Mouse (Mus musculus): ENCODE measurements at regions not wholly inside any gene's neighbourhood (a gene's known extent, or its start where the extent isn't known, plus 50 kb on each side); places are given as distances from the start of the nearest gene placed in this dataset.
"Not testable (repeated sequence)": the region's sequence is repeated elsewhere in the genome, so short reads cannot be mapped to it uniquely, and the experiment has no call there.

GRCm38 (mm10) chr17:81319605-81320004, 122.0 kb upstream of the Gm11096 start:
- DNase-seq (ENCODE audit: low read depth, low spot score), result no peak

DNA sequence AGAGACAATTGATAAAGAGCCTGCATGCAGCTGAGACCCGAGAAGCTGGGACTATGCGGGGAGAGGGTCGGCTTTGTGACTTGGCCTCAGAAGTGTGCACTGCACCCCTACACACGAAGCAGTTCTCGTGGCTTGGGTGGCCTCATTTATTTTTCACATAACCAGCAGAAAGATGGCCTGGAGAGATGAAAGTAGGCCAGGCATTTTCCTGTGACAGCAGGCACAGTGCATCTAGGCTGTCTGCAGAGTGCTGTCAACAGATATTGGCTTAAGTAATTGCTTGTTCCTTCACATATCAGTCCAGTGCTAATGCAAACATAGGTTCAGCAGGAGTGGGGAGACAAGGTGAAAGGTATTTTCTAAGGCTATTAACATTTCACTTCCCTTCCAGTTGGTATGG, 124.9 kb upstream of the Gm11096 start:
- no peak for DNase-seq (ENCODE audit: low read depth, low spot score)

DNA sequence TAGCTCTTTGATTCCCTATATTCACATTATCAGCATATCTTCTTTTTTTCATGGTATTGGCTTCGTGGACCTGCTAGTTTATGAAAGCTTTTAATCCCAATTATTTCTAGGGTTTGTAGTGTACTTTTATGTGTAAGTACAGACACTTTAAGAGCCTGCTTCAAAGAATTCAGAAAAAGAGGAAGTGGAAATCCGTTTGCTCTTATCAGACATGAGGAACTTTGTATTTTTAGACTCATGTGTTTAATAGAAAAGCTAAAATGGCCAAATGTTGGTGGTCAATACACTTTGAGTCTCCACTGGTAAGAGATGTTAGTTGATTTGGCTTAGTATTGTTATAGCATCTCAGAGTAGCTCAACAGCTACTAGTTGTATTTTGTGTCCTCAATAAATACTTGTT, 135.7 kb upstream of the Gm11096 start:
- no peak for DNase-seq (ENCODE audit: low read depth, low spot score)

DNA sequence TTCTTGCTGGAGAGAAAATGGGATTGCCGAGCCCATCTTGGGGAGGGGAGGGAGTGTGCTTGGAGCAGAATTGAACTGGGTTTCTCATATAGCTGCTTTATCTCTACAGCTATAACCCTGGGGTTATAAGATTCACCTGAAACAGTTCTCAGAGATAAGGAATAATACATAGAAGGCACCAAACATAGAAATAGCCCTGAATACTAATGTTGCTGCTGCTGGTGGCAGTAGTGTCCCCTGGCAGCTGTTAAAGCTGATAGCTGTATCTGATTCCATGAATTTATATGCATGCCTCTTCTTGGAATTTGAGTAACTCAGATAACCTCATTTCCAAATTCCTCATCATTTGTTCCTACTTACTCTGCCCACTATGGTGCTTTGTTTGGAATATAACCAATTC, 137.0 kb upstream of the Gm11096 start:
- DNase-seq (ENCODE audit: low read depth, low spot score), result no peak

DNA sequence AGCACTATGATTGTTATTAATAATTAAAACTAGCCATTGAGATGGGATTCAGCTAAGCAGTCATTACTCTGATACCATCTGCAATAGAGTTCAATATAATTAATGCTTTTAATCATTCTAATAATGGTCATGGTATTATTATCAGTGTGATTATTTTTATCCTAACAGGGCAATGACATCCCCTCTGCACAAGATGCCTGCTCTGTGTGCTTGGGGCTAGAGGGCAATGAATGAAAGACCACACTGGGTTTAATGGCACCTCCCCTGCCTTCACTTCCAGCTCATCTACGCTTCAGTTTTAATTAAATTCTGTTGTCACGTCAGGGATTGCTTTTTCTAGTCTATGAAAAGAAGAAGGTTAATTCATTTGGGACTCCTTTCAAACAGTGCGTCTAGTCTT, 139.1 kb upstream of the Gm11096 start:
- DNase-seq (ENCODE audit: low read depth, low spot score), result no peak

GRCm38 (mm10) chr17:81291829-81292228, 149.7 kb upstream of the Gm11096 start:
- DNase-seq (ENCODE audit: low read depth, low spot score), result no peak

DNA sequence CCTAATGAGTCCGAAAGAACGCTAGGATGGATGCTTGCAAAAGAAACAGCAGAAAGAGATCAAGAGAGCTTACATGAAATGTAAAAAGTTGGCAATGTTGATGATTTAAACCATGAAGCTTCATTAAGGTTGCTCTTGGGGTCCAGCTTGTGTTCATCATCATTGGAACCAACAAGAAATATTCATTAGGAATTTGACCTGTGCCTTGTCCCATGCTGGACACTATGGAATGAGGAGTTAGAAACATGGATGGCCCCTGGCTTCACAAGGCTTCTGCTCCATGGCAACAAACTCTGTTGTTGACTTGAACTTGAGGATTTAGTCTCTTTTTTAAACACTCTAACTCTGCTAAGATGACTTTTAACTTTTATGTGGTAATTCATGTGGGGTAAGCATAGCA, 159.0 kb upstream of the Gm11096 start:
- DNase-seq (ENCODE audit: low read depth, low spot score), result no peak

GRCm38 (mm10) chr17:81270235-81270634, 171.3 kb upstream of the Gm11096 start:
- no peak for DNase-seq (ENCODE audit: low read depth, low spot score)

GRCm38 (mm10) chr17:81261957-81262356, 179.6 kb upstream of the Gm11096 start:
- DNase-seq (ENCODE audit: low read depth, low spot score), result no peak

- no peak for DNase-seq (ENCODE audit: low read depth, low spot score)
Observed at GRCm38 (mm10) chr17:81260036-81260435, 181.5 kb upstream of the Gm11096 start.

DNA sequence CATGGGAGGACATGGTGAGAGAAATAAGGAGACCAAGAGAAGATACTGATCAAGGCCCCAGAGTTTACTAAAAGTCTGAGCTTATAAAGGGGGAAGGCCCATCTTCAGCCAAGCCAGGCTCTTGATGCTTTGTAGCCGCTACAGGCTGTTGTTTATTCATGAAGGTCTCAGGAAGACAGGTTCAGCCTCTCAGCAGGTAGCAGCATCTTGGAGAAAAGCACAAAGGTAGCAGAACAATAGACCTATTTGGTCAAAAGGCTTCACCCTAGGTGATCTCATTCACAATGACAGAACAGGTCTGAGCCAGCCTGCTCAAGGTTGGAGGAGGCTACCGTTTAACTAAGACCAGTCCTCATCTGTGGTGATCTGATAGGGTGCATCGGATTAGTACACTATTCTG, 185.5 kb upstream of the Gm11096 start:
- no peak for DNase-seq (ENCODE audit: low read depth, low spot score)

DNA sequence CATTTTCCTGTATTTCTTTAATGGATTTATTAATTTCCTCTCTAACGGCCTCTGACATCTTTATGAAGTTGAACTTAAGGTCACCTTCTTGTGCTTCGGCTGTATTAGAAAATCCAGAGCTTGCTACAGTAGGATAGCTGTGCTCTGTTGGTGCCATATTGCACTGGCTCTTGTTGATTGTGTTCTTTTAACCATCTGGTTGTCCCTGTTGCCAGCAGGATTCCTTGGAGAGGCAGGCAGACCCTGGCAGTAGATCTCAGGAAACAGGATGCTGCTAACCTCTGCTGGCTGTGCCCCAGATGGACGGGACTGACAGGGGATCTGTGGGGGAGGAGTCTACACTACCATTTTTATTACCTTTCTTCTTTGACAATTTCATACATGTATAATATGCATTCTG, 185.9 kb upstream of the Thumpd2 start:
- no peak for DNase-seq (ENCODE audit: low read depth, low spot score)

- no peak for DNase-seq (ENCODE audit: low read depth, low spot score)
Observed at GRCm38 (mm10) chr17:81246156-81246555, 181.3 kb upstream of the Thumpd2 start.

GRCm38 (mm10) chr17:81231771-81232170, 166.9 kb upstream of the Thumpd2 start:
- not testable (repeated sequence) for DNase-seq (ENCODE audit: low read depth, low spot score)

GRCm38 (mm10) chr17:81225281-81225680, 160.4 kb upstream of the Thumpd2 start:
- DNase-seq (ENCODE audit: low read depth, low spot score), result no peak

DNA sequence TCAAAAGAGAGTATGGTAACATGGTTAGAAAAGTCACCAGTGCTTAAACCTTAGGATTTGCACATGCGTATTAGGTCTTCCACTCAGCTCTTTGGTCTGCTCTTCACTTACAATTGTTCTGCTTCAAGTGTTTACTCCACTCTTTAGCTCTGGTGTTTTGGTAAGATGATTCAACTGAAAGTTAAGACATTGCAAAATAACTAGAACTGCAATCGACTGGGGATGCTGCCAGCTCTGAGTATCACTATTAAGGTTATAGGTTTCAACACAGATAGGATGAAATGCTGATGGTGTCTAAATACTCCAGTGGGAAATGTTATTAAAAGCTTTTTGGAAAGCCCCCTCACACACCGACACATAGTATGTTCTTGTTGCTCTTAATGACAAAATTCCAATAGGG, 156.6 kb upstream of the Thumpd2 start:
- no peak for DNase-seq (ENCODE audit: low read depth, low spot score)

DNA sequence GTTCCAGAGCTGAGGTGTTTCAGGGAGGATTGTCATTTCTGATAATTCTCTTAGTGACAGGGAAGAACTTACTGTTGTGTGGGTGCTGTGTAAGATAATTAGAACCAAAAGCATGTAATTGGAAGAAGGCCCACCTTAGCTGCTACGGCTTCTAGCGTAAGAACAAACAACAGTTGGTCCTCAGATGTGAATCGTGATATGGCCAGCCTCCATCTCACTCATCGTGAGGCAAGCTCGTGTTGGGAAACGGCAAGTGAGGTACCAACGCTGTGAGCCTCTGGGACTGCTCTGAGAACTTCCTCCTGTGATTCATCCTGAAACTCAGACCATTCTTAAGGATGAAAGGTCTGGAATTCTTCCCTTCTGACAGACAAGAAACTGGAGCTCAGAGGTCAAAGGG, 150.0 kb upstream of the Thumpd2 start:
- no peak for DNase-seq (ENCODE audit: low read depth, low spot score)

GRCm38 (mm10) chr17:81212043-81212442, 147.2 kb upstream of the Thumpd2 start:
- no peak for DNase-seq (ENCODE audit: low read depth, low spot score)

GRCm38 (mm10) chr17:81210389-81210788, 145.5 kb upstream of the Thumpd2 start:
- DNase-seq (ENCODE audit: low read depth, low spot score), result no peak

GRCm38 (mm10) chr17:81209323-81209722, 144.4 kb upstream of the Thumpd2 start:
- DNase-seq (ENCODE audit: low read depth, low spot score), result no peak

DNA sequence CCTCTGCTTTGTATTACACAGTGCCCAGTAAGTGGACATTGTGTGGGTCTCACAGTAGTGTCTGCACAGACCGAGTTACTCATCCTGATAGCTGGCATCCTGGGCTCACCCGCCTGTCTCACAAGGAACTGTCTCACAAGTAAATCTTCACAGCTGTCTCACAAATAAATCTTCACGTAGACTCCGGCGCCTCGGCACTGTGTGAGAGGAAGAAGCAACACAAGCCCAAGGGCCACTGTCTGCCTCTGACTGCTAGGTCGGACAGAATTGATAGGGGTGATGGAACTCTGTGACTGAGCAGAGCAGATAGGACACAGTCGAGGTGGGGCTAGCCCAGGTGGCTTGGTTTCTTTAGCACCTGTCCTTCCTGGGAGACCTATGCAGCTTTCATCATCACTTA, 136.2 kb upstream of the Thumpd2 start:
- DNase-seq (ENCODE audit: low read depth, low spot score), result no peak

GRCm38 (mm10) chr17:81194006-81194405, 129.1 kb upstream of the Thumpd2 start:
- no peak for DNase-seq (ENCODE audit: low read depth, low spot score)

DNA sequence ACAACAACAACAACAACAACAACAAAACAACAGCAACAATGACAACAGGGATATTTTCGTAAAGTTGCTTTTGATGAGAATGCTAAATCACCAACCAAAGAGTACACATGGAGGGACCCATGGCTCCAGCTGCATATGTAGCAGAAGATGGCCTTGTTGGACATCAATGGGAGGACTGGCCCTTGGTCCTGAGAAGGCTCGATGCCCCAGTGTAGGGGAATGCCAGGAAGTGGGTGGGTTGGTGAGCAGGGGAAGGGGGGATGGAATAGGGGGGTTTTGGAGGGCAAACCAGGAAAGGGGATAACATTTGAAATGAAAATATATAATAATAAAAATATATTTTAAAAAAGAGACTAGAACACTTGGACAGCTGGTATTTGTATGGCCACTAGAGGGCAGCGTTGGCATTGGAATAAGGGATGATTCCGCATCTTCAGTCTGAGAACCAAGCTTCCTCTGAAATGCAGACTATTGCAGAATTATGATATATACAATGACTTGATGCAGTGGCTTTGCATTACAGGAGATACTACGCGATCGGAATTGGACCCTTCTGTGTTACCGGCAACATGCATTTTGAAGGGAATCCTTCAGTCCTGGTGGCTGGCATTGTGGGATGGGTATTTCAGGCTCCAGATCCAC, 128.5 kb upstream of the Thumpd2 start:
- DNase-seq (ENCODE audit: low read depth, low spot score), result peak; percentile 20

DNA sequence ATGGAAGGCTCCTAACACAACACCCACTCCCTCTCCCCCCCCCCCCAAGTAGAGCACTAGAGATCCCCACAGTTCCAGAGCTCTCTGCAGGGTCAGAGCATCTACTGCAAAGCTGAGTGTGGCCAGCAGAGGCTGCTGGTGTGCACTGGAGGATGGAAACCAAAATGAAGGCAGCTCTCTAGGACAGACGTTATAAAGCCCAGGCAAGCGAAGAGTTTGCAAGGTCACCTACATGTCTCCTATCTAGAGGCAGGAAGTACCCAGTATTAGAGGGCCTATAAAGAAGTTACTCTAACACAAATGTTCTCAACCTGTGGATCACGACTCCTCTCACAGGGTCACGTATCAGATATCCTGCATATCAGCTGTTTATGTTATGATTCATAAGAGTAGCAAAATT, 125.1 kb upstream of the Thumpd2 start:
- DNase-seq (ENCODE audit: low read depth, low spot score), result no peak
